Mouse (Mus musculus): ENCODE measurements around the gene Gcc2.

DNA sequence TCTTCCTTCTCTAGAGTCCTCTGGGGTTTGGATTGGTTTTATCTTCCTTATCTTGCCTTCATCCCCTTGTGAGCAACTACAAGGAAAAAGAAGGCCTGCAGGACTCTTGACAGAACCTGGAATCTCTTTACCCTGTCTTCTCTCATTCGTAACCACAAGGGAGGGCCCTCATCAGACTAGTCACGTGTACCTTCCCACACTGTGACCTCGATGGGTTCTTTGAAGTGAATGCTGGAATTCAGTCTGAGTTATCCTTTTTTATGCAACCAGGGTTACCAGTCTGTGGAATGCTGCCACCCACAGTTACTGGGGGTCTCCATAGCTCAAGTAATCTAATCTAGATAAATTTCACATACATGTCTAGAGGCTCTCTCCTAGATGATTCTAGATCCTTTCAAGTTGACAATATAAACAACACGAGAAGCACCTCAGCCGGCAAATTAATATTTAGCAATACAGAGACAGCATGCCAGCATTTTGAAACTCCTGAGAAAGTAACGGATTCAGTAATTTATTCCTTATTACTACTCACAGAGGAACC lies 592 bp upstream of the Gcc2 start:
- TF ChIP-seq CTCF (IDR thresholded peaks at IDR 0.05; ENCODE audit: insufficient read depth, low read depth, low read length): no peak
- no peak for TF ChIP-seq POLR2A (IDR thresholded peaks at IDR 0.05; ENCODE audit: insufficient read depth, low read depth, low read length)
